Mouse (Mus musculus): ENCODE results near the gene Siglec1. TPM values are rescaled to one million over a fixed set of nuclear protein-coding genes. Genes with fewer than 3 reads are reported as not detected.

The Siglec1 gene
- polyA plus RNA-seq (2017; shearing (Covaris generic)), result not detected

GRCm38 (mm10) chr2:131086667-131087390 lies at the start of gene Siglec1:
Gene Siglec1, minus strand, starts transcription at chr2:131086765.

GRCm38 (mm10) chr2:131132930-131133547 lies 46.5 kb upstream of the Siglec1 start, which contains the start of gene Gm11037:
Gene Gm11037, plus strand, starts transcription at chr2:131133497.

GRCm38 (mm10) chr2:131127161-131127730 lies 40.7 kb upstream of the Siglec1 start, which contains the start of gene Hspa12b:
Gene Hspa12b, plus strand, starts transcription at chr2:131127280.

GRCm38 (mm10) chr2:131063404-131063864 lies 23.1 kb downstream of the Siglec1 start, which contains the start of gene Adam33:
Gene Adam33, minus strand, starts transcription at chr2:131063814.

GRCm38 (mm10) chr2:131042988-131043387 lies 43.6 kb downstream of the Siglec1 start, which contains the start of gene Gfra4:
Gene Gfra4, minus strand, starts transcription at chr2:131043088.

Other genes with a start within 250 kb of the Siglec1 start
- gene 4930402H24Rik, start 180.4 kb downstream of the Siglec1 start, polyA plus RNA-seq (2017; shearing (Covaris generic)), result 20.6 TPM
- gene Atrn, start 180.3 kb downstream of the Siglec1 start, polyA plus RNA-seq (2017; shearing (Covaris generic)), result 13.7 TPM
- not detected for gene Gfra4, start 43.7 kb downstream of the Siglec1 start, polyA plus RNA-seq (2017; shearing (Covaris generic))
- not detected for gene Adam33, start 23.0 kb downstream of the Siglec1 start, polyA plus RNA-seq (2017; shearing (Covaris generic))
- not detected for gene Hspa12b, start 40.5 kb upstream of the Siglec1 start, polyA plus RNA-seq (2017; shearing (Covaris generic))
- not detected for gene Gm11037, start 46.7 kb upstream of the Siglec1 start, polyA plus RNA-seq (2017; shearing (Covaris generic))
- 27.3 TPM for gene 1700037H04Rik, start 73.3 kb upstream of the Siglec1 start, polyA plus RNA-seq (2017; shearing (Covaris generic))
- gene Cenpb, start 93.3 kb upstream of the Siglec1 start, polyA plus RNA-seq (2017; shearing (Covaris generic)), result 8.0 TPM
- gene Cdc25b, start 100.2 kb upstream of the Siglec1 start, polyA plus RNA-seq (2017; shearing (Covaris generic)), result 73.8 TPM
- 0.22 TPM for gene Spef1, start 100.5 kb upstream of the Siglec1 start, polyA plus RNA-seq (2017; shearing (Covaris generic))
- 8.4 TPM for gene Ap5s1, start 120.3 kb upstream of the Siglec1 start, polyA plus RNA-seq (2017; shearing (Covaris generic))
- gene Mavs, start 147.3 kb upstream of the Siglec1 start, polyA plus RNA-seq (2017; shearing (Covaris generic)), result 11.5 TPM
- gene Pank2, start 175.7 kb upstream of the Siglec1 start, polyA plus RNA-seq (2017; shearing (Covaris generic)), result 82.2 TPM